Mouse (Mus musculus) CD4-positive, CD25-positive, alpha-beta regulatory T cell (primary cell): Measurements from ENCODE around the gene Ism2. TPM values are rescaled to one million over a fixed set of nuclear protein-coding genes. Genes with fewer than 3 reads are reported as not detected.

Experiments
- polyA plus RNA-seq: library from polyadenylated mRNA; unstranded; fragments of 100-300 nt; shearing (Covaris generic); gene quantifications from one replicate; pipeline ENCODE4 v1.2.1, GENCODE M21; 2017

Ism2 gene
- not detected for polyA plus RNA-seq

DNA sequence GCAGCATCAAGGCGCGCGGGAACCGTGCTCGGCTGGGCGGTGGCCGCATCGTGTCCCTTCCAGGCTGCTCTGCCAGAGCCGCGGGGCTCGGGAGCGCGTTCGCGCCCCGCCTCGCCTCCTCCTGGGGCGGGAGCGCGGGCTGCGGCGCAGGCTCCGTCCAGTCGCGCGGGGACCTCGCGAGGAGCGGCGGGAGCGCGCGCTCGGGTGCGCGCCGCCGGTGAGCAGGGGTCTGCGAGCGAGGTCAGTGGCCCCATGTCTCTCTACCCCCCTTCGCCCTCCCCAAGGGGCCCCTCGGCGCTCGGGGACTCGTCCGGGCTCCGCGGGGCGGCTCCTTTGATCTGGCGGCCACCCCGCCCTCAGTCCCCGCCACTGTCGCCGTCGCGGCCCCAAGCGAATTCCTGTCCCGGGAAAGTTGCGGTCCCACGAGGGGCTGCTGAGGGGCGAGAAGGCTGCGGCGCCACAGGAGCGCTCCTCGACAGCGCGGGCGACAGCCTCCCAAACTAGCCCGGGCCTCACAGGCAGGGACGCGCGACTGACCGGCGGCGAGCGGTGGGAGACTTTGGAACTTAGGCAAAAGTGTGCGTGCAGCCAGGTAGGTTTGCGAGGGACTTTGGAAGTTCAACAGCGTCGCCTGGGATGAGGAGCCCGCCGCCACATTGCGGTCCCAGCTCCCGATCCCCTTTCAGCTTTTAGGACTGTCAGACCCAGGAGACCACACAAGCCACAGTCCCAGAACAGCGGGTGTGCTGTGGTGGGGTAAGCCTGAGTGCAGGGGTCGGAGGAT is at the start of gene Ism2:
TSS of gene Ism2 (minus strand) at position 49 of the 784 bp plus-strand sequence.

DNA sequence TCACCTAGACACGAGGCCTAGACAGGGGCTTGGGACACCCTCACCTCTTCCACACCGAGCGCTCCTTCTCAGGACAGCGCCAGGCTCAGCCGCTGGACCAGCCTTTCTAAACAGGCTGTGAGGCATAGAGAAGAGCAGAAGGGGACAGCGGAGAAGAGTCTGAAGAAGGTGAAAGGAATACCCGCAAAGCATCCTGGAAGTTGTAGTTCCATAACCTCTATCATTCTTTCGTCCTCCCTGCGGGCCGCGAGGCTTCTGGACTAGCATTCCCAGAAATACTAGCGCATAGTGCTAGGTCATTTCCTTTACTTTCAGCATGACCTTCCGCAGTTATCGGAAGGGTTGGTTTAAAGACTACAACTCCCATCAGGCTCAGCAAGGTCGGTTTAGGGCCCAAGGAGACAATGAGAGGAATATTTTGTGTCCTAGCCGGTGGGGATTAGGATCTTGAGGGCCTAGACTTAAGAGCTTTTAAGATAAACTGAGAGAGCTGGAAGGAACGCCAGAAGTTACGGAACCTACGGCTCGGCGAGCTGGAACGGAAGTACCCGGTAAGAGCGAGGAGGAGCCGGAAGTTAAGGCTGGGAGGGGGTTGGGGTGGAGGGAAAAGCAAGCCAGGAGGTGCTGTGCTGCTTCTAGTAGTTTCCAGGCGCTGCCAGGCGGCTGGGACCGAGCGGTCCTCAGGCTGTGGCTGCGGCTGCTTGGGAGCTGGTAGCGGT is 33.2 kb downstream of the Ism2 start, which contains the start of the genes Vipas39 and Ahsa1:
TSS of gene Vipas39 (minus strand) at position 149 of the 719 bp plus-strand sequence.
TSS of gene Ahsa1 (plus strand) at position 372 of the 719 bp plus-strand sequence.

DNA sequence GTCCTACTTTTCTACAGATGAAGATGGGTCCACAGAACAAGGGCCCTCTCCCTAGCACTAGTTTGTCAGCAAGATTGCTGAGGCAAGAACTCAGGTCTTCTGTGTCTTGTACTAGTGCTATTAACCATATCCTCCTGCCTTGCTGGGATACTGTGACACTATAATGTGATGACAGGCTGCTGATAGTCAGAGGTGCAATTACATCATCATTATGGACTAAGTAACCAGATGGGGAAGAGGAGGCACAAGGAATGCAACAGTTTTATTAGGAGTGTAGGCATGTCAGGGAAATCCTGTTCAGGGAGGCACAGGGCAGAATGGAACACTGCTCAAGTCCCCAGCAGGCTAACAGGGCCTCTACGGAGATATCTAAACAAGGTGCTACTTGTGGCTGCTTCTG is 60.9 kb downstream of the Ism2 start, which contains the start of gene Noxred1:
TSS of gene Noxred1 (minus strand) at position 101 of the 400 bp plus-strand sequence.

Other genes with a start within 250 kb of the Ism2 start
- gene Ngb, start 197.2 kb downstream of the Ism2 start, polyA plus RNA-seq: 0.13 TPM
- gene Gstz1, start 152.5 kb downstream of the Ism2 start, polyA plus RNA-seq: 9.9 TPM
- 3.0 TPM for gene Pomt2, start 151.7 kb downstream of the Ism2 start, polyA plus RNA-seq
- gene Samd15, start 100.0 kb downstream of the Ism2 start, polyA plus RNA-seq: 3.0 TPM
- 5.1 TPM for gene Tmed8, start 99.3 kb downstream of the Ism2 start, polyA plus RNA-seq
- 1.1 TPM for gene Noxred1, start 61.0 kb downstream of the Ism2 start, polyA plus RNA-seq
- 37.4 TPM for gene Vipas39, start 33.4 kb downstream of the Ism2 start, polyA plus RNA-seq
- gene Ahsa1, start 33.2 kb downstream of the Ism2 start, polyA plus RNA-seq: 164 TPM
- 151 TPM for gene Sptlc2, start 88.7 kb upstream of the Ism2 start, polyA plus RNA-seq
- gene Slirp, start 144.2 kb upstream of the Ism2 start, polyA plus RNA-seq: 75.0 TPM
- gene Alkbh1, start 144.3 kb upstream of the Ism2 start, polyA plus RNA-seq: 72.0 TPM
- gene Snw1, start 172.6 kb upstream of the Ism2 start, polyA plus RNA-seq: 181 TPM
- gene Gm5788, start 195.0 kb upstream of the Ism2 start, polyA plus RNA-seq: not detected
- gene Gm8300, start 214.6 kb upstream of the Ism2 start, polyA plus RNA-seq: not detected